Mouse (Mus musculus) WW6 (cell line): ENCODE measurements at regions not wholly inside any gene's neighbourhood (a gene's known extent, or its start where the extent isn't known, plus 50 kb on each side); places are given as distances from the start of the nearest gene placed in this dataset.

Experiments used
- DNase-seq: peaks from one replicate; pipeline ENCODE4 v3.0.0-alpha.2; 2013; ENCODE audit warnings: low read depth, low spot score

DNA sequence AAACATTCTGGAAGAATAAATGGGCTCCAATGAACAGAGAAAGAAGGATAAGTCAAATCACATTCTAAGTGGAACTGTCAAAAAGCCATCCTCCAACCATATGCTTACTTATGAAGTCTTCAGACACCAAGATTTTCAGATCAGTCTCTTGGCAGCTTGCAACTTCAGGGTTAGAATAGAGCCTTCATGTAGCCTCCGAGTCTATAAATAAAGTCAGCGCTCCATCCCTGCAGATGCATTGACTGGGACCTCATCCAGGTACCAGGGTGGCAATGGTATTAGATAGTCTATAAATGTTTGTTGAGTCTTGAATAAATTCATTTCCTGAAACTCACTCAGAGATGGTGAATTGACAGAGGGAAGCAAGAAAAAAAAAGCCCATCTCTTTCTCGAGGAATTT is 107.2 kb upstream of the Eepd1 start:
- no peak for DNase-seq

DNA sequence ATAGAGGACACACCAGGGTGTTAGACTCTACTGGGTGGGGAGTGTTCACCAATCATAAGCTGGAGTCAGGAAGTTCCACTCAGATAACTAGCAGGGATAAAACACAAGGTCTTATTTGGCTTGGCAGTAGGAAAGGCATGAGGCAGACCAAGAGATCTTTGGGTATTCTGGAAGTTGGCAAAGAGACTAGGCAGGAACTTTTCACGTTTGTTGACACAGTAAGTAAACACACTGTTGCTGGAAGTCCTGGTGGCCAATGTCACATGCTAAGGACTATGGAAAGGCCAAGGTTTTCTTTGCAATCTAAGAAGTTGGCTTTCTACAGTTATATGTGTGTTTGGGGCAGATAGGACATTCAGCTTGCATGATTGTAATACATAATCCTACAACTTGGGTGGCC is 105.1 kb upstream of the Eepd1 start:
- DNase-seq, result no peak

DNA sequence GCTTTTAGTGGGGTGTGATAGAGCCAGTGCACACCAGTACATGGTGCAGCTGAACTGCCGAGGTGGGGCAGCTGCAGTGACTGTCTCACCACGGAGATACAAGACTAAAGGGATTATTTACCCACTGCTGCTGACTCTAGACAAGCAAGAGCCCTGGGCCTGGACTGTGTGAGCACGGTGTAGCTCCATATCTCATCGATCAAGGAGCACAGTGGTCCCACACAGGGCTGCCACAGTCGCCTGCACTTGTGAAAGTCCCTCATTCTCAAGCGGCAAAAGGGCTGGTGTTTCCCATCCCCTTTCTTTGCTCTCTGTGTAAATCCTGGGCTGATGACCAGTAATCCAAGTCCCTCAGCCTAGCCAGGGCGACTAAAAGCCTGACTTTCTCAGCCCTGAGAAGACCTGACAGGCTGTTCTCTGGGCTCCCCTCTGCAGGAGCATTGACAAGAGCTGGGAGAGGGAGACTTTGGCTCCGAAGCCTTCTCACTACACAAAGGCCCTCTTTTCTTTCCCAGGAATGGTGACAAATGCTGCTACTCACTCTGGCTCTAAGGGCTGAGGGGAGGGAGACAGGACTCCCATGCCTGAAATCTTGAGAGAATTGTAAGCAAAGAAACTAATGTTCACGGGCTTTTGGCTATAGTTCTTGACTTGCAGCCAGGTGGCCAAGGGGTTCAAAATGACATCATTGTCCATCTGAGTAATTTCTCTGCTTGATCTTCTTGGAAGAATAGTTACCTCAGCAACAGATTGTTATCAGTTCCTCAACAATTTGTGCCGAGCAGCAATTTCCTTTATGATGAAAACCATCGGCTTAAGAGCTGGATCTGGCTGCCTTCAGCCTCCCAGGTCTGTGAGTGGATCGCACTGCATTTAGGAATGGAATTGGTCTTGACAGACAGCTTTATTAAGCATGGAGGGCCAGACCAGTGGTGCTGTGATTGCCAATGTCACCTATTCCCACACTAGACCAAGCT is 103.3 kb upstream of the Eepd1 start:
- no peak for DNase-seq

DNA sequence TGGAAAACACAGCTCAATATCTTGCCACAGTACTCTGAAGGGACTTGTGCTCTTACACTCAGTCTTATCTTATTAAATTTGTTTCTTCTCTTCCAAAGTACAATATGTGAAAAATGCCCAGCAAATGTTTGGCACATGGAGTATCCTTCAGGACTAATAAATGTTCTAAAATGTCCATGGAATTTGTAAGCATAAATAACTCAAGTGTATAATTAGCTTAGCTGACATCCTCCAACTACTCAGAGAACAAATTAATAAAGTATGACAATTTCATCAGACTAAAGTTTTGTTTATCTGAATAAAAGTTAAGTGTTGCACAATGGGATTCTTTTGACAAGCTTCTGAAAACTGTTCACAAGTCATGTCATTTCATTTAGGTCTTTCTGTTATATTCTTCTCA is 96.0 kb upstream of the Eepd1 start:
- no peak for DNase-seq

DNA sequence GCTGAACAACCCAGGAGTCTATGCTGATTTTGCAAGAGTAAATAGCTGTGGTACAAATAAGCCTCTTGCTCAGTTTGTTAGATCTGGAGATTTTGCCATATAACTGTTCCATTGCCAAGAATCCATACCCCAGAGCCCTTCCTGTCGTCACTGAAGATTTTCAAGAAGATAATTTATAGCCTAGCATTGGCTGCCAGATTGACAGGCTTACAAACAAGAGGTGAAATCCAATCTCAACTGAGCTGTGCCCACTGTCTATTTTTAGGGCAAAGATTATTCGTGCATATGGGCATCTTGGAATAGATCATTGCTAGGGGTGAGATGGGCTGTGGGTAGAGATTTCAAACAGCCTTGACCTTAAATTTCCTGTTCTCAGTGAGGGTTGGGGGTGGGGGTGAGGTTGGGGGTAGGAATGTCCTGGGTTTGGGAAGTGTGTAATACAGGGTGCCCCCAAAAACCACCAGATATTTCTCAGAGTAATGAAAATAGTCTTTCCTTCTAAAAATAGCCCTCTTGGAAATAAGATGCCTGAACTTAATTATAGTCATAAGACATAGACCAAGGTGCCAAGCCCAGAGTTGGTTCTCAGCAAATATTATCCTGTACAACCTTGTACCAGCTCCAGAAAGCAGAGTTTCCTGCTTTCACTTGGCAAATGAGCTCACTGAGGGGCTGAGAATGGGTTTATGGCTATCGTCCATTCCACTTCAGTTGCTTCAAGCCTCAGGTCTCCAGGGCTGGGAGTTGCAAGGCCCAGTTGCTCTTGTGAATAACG is 93.3 kb upstream of the Eepd1 start:
- no peak for DNase-seq

DNA sequence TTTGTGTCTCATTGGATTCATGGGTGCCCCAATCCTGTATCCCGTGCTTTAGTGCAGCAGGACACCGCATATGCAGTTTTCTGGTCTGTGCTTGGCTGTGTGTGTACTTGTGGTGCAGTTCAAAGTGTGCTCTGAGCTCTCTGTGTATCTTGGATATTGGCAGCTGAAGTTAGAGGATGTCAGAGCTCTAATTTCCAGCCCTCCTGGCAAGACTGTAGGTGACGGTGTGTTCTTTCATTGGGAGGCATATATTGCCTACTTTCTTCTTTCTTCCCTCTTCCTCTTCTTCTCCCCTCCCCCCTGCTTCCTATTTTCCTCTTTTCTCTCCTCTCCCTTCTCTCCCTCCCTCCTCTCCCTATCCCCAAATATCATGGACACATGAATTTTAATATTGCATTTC is 92.0 kb upstream of the Eepd1 start:
- DNase-seq, result no peak

DNA sequence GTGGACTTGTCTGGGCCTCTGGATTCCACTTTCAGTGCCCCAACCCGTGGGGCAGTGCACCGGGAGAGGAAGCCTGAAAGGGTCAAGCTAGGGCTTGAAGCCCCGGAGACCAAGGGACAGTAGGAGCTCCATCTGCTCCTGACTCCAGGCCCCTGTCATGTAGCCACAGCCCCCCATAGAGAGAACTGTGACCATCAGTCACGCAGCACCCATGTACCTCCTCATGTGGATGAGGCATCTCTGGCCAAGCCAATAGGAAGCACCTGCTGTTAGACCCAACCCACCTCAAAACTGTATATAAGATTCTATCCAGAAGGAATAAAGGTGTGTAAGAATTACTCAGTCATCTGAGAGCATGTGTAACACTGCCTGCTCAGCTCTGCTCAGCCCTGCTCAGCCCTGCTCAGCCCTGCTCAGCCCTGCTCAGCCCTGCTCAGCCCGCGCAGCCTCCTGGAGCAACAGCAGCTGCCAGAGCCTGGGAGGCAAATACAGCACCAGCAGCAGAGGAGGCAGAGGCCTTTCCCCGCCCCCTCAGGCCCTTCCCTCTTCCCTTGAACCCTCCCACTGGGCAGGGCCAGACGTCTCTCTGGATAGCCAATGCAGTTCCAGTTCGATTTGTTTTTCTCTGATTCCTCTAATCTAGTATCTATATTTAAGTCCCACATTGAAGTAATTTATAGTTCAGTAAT is 80.6 kb upstream of the Eepd1 start:
- peak; percentile 13 for DNase-seq

DNA sequence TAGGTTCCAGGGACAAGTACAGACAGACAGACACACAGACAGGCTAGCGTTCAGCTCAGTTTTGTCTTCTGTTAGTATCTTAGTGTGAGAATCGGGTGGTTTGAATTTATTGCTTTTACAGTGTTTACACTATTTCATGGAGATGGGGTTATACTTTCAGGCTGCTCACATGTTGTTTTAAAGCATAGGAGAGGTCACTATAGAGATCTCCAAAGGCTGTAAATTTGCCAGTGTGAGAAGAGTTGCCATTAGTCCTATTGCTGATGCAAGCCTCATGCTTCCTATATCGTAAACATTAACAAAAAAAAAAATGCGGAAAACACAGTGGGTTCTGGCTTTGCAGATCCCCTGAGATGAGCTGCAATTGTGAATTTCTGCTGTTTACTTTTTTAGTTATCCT is 75.5 kb upstream of the Eepd1 start:
- DNase-seq, result no peak

DNA sequence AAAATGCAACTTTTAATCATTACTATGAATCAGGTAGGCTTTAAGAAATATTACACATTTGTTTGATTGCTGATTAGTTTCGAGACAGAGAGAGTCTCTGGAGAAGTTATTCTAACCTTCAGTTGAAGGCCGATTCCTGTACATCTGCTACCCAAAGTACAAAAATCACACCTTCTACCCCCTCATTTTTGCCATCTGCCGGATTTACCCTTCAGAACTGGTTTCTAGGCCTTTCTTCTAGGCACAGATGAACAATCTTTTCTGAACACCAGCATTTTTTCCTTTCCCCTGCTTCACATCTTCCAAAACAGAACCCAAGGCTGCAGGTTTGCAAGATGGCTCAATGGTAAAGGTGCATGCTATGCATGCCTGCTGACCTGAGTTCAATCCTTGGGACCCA is 72.8 kb upstream of the Eepd1 start:
- DNase-seq, result no peak

DNA sequence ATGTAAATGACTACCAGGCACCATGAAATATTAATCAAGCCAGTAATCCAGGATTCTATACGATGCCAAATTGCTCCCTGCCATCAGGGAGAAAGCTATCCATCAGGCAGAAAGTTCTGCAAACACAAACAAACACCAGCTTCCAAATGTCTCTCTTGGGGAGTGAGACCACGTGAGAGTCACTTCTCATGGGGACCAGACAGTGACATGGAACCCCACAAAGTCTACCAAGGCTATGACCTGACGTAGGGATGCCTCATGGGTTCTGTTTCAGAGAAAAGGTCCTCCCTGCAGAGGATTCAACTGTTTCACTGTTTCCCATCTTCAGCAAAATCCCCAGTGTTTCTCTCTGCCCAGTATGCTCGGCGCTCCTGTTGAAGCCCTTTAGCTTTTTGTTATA is 71.6 kb upstream of the Eepd1 start:
- no peak for DNase-seq

DNA sequence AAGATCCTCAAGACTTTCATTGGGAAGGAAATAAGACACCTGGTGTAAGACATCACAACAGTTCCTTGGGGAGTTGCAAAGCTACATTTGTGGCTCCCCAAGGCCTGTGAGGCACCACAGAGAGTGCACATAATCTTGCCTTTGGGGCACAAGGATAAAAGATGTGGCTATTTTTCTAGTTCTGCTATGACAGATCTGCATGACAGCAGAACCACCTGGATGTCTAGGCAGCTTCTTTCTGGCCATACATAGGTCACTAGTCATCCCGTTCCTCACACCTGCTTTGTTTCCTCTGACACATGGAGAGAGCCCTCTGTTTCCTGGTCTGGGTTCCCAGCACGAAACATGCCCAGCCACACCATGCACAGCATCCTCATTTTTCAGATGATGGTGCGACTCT is 67.5 kb upstream of the Eepd1 start:
- DNase-seq, result no peak

DNA sequence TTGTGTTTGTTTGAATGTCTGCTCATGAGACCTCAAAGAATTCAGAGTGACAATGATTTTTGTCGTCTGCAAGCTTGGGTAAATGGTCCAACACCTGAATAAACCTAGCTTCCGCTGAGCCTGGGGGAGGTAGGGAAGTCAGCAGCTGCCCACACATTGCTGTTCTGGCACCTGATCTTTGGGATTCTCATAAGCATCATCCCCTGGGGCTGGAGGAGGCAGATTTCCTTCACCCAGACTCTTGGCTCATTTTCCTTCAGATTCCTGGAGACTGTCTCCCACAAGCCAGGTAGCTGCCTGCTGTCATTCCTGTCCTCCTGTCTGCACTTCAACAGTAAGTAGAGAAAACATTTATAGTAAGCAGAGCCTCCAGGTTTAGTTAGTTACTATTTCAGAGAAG is 67.0 kb upstream of the Eepd1 start:
- no peak for DNase-seq

DNA sequence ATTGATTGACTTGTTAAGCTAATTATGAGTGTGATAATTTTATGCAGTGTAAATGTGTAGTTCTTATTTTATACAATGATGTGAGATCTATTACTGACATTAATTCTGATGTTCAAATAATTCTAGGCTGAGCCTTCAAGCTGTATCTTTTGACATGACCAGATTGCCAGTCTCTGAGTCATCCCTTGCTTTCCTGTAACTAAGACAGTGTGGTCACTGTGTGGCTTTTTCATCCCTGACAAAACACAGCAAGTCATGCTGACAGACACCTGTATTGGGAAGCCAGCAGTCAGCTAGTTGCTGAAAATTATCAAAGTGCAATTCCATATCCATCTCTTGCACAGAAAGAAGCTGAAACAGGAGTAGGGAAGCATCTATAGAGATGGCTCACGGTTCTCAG is 54.4 kb upstream of the Eepd1 start:
- no peak for DNase-seq

DNA sequence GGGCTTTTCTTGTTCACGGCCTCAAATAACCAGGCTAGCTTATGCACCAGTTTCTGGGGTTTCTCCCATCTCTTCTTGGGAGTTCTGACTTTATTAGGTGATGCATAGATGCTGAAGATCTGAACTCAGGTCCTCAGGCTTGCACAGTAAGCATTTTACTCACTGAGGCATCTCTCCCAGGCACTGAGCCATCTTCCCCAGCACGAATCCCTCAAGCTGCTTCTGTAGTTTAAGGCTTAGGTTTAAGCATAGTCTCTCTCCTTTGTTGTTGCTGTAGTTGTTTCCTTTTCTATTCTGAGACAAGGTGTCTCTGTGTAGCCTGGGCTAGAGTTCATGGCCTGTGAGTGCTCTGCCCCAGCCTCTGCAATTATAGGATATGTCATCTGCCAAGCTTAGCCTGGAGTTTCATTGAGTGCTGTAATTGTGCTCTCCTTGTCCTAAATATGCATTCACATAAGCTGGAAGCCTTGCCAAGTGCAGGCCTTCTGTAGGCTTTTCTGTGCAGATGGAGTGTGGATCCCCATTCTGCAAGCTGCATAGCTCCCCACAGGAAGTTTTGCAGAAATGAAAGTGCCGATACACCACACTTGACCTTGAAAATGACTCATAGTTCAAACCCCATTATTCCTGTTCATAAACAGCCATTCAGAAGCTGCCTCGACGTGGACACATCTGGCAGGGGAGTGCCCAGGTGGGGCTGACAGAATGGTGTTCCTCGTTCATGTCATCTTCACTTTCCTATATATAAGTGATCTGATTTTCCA is 51.7 kb upstream of the Eepd1 start:
- no peak for DNase-seq
